Mouse (Mus musculus) olfactory bulb, adult 2 months (tissue): Measurements from ENCODE around the gene Ppp1r9a. TPM values are rescaled to one million over a fixed set of nuclear protein-coding genes. Genes with fewer than 3 reads are reported as not detected.

Experiments
- H3K27ac ChIP-seq: fragments of 200-500 bp; 2 replicates; pipeline ENCODE4 v1.5.1; 2012; ENCODE audit warnings: low read depth, low read length; ENCODE audit not compliant: insufficient read depth
- H3K4me1 ChIP-seq: fragments of 200-500 bp; 2 replicates; pipeline ENCODE4 v1.6.1; 2012; ENCODE audit warnings: low read length; ENCODE audit not compliant: control insufficient read depth, insufficient read depth
- H3K4me3 ChIP-seq: fragments of 200-500 bp; 2 replicates; pipeline ENCODE4 v1.5.1; 2012; ENCODE audit warnings: mild to moderate bottlenecking, low read depth, low read length, moderate library complexity; ENCODE audit not compliant: insufficient read depth
- CTCF ChIP-seq: fragments of 200-500 bp; IDR thresholded peaks from 2 replicates; pipeline ENCODE4 v1.5.1; 2012; ENCODE audit warnings: low read depth, mild to moderate bottlenecking, low read length, moderate library complexity; ENCODE audit not compliant: insufficient read depth
- POLR2A ChIP-seq: fragments of 200-500 bp; IDR thresholded peaks from 2 replicates; pipeline ENCODE4 v1.6.1; 2012; ENCODE audit warnings: mild to moderate bottlenecking, low read depth, low read length, moderate library complexity; ENCODE audit not compliant: insufficient read depth
- WGBS: fragments of 180-500 bp; shearing (Covaris S2); methylation state at CpG from one replicate; pipeline ENCODE4 v1.1.7; 2018; 5-methylcytosine and 5-hydroxymethylcytosine counted together
- polyA plus RNA-seq: library from polyadenylated mRNA; stranded (reverse); fragments of >200 nt; gene quantifications from 2 replicates; pipeline ENCODE4 v1.2.4, GENCODE M21; 2012; ENCODE audit warnings: low replicate concordance; ENCODE audit not compliant: missing spikeins, insufficient read depth, insufficient read length

Ppp1r9a gene
- polyA plus RNA-seq, 1 experiment, result 308 TPM

DNA sequence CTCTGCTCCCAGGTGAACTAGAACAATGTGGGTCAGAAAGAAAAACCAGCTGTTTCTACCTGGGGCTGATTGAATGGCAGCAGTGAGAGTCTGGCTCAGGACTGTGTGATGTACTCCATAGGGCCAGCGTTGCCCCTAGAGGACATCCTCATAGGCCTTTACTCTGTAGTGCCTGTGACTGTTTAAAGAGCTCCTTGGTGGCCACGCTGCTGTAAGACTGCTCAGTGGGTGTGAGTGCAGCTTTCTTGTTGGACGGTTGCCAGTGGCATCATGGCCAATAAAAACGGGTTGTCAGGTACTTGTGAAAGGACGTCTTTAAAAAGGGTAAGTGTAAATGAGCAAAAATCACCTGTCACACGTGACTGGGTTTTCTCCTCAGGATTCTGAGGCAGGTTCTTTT lies 70.1 kb downstream of the Ppp1r9a start:
- WGBS, result 37% methylated on average over 6 of the region's 6 CpGs
- no peaks in the 10 kb centered on the region for H3K4me1 ChIP-seq

DNA sequence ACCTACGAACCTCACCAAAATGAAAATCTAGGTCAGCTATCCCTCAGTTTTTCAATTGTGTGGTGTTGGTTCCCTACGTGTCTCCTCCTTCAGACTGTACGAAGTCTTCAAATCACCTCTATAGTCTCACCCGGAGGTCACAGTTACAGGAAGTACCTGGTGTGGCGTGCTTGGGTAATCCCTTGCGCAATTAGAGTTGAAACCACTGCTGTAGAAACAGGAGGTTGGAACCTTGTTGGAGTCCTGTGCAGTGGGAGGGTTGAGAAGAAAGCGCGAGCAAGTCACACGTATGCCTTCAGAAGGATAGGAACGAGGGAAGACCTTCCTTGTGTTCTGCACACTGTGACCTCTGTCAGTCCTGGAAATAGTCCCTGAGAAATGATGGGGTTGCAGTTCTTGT lies 70.6 kb downstream of the Ppp1r9a start:
- Histone ChIP-seq H3K27ac (no peak overlapping the region), H3K4me3 (no peak overlapping the region), H3K4me1 (no peaks in the 10 kb centered on the region)
- no peak for TF ChIP-seq CTCF
- no peak for TF ChIP-seq POLR2A
- WGBS, result 95% methylated on average over 10 of the region's 10 CpGs

More for the DNA sequence above, 70.1 kb downstream of the Ppp1r9a start:
- TF ChIP-seq CTCF, result no peak
- TF ChIP-seq POLR2A, result no peak
- Histone ChIP-seq H3K27ac (no peak overlapping the region), H3K4me3 (no peak overlapping the region)

DNA sequence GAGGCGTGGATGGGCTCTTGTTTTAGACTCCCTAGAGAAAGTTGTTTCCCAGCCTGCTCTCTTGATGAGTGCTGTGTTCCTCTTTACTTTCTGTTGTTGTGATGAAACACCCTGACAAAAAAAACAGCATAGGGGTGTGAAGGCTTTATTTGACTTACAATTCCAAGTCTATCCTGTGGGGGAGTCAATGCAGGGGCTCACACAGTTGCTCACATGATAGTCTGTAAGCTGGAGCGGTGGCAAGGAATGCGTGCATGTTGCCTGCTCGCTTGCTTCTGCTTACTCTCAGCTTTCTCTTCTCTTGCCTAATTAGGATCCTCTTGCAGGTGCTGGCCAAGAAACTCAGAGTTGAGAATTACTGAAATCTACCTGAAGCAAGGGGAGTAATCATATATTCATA lies 74.8 kb downstream of the Ppp1r9a start:
- WGBS, result 92% methylated on average over 4 of the region's 4 CpGs
- Histone ChIP-seq H3K27ac (no peak overlapping the region), H3K4me3 (no peak overlapping the region), H3K4me1 (peaks cover under 1% of the 10 kb centered on the region; the same call in 1 of the 2 replicates)
- no peak for TF ChIP-seq CTCF
- TF ChIP-seq POLR2A, result no peak

DNA sequence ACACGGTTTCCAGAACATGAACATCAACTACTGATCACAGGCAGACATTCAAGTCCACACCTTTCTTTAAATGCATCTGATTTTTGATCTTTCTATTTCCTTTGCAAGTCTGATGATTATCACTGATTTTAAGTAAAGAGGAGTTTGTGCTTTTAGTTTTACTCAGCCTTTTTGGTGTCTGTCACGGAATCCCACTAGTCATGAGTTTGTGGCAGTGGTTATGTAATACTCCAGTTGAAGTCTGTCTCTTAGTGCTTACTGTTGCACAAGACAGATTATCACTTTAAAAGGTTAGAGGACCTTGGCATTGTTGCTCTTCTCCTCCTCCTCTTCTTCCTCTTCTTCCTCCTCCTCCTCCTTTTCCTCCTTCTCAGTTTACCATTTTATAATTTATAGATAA lies 75.5 kb downstream of the Ppp1r9a start:
- no peak overlapping the region for H3K4me3 ChIP-seq
- H3K27ac ChIP-seq, result no peak overlapping the region
- peaks cover 4% of the 10 kb centered on the region; the same call in 1 of the 2 replicates for H3K4me1 ChIP-seq
- 92% methylated on average over 2 of the region's 2 CpGs for WGBS
- TF ChIP-seq CTCF, result no peak
- no peak for TF ChIP-seq POLR2A

DNA sequence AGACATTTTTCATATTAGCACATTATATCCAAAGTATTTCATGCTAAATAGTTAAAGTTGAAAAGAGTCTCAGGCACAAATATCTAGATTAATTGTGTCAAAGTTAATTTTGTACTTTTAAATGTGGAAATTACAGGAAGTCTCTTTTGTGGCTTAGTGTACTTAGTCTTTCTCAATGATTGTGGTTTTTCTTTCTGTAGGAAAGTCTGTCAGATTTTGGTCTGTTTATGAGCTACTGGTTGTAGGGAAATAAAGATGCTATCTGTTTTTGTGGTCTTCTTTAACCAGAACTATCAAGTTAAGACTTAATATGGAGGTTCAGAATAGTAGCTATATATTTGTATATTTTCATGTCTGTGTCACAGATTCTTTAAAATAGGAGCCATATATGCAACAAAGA lies 76.2 kb downstream of the Ppp1r9a start:
- TF ChIP-seq CTCF, result no peak
- TF ChIP-seq POLR2A, result no peak
- no peak overlapping the region for H3K27ac ChIP-seq
- peaks cover 4% of the 10 kb centered on the region; the same call in 1 of the 2 replicates for H3K4me1 ChIP-seq
- no peak overlapping the region for H3K4me3 ChIP-seq

DNA sequence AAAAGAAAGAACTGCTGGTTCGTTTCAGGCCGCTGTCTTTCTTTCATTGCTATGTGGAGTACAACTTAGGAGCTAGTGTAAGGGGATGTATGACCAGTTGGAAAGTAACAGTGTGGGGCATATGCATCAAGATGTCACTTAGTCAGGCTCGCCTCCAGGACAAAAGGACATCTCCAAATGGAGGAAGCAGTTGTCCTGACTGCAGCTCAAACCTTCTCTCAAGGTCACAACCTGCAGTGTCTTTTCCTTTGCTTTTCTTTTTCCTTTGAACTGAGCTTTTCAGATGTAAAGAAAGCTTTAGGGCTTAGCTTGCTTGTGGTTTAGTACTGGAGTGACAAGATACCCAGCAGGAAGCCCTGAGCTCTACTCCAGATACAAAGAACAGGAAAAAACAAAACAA lies 77.4 kb downstream of the Ppp1r9a start:
- no peak overlapping the region for H3K4me3 ChIP-seq
- 84% methylated on average over 3 of the region's 3 CpGs for WGBS
- H3K4me1 ChIP-seq, result peaks cover 4% of the 10 kb centered on the region; the same call in 1 of the 2 replicates
- no peak for TF ChIP-seq POLR2A
- TF ChIP-seq CTCF, result no peak
- no peak overlapping the region for H3K27ac ChIP-seq

DNA sequence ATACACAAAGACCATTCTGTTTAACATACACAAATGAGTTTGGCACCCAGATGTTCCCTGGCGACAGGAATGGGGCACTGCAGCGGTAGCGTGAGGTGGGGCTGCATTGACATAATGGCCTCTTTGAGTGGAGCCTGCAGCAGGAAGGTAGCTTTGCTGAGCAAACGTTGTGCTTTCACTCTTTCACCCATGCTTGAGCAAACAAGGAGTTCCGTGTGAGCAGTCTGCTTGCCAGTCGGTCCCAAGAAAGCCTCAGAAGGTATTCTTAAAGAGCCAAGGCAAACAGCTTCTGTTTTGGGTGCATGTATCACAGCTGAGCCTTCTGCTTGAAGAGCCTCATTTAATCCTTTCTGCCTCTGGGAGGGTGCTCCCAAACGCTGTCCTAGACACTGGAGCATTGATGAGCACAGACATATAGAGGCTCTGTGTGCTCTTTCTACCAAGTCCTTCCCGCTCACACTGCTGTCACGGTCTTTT lies 80.0 kb downstream of the Ppp1r9a start:
- 47% methylated on average over 9 of the region's 9 CpGs for WGBS
- H3K27ac ChIP-seq, result no peak overlapping the region
- TF ChIP-seq CTCF (no peak), POLR2A (no peak)
- H3K4me3 ChIP-seq, result no peak overlapping the region
- H3K4me1 ChIP-seq, result peaks cover 4% of the 10 kb centered on the region; the same call in 1 of the 2 replicates

DNA sequence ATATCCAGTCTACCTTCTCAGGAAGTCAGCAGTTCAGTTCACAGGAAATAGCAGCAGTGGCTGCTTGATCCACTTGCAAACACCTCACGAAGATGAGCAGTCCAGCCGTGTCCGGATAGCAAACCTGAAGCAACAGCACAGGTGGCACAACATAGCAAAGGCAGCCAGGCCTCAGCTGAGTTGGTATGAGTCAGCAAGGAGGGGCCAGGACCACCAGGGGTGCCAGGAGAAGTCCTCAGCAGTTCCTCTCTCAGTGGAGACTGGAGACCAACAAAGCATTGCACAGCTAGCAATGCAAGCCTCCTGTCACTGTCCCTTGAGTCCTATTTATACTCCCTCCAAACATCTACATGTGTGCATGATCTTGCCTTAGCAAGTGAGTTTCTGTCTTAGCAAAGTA lies 83.0 kb downstream of the Ppp1r9a start:
- TF ChIP-seq CTCF, result no peak
- TF ChIP-seq POLR2A, result no peak
- 89% methylated on average over 3 of the region's 3 CpGs for WGBS

DNA sequence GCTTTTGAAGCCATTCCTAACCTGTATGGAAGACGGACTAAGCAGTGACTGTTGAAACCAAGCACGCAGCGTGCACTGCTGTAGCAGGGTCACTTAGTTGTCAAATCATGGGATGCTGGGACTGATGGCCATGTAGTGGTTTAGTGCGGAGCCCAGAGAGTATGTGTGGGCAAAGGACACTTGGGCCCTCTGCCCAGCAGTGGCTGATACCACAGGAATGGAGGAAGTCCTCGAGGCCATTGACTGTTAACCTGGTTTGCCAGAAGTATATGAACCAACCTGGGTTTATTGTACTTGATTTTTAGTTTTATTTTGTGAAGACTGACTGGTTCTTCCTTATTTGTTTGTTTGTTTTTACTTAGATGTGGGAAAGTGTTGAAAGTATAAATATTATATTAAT lies 84.4 kb downstream of the Ppp1r9a start:
- 97% methylated on average over 5 of the region's 5 CpGs for WGBS
- TF ChIP-seq CTCF (no peak), POLR2A (no peak)
- H3K4me3 ChIP-seq, result no peak overlapping the region
- no peak overlapping the region for H3K27ac ChIP-seq
- H3K4me1 ChIP-seq, result peaks cover 4% of the 10 kb centered on the region; the same call in 1 of the 2 replicates

More for the DNA sequence above, 83.0 kb downstream of the Ppp1r9a start:
- Histone ChIP-seq H3K4me1 (peaks cover 4% of the 10 kb centered on the region; the same call in 1 of the 2 replicates), H3K27ac (no peak overlapping the region), H3K4me3 (no peak overlapping the region)

DNA sequence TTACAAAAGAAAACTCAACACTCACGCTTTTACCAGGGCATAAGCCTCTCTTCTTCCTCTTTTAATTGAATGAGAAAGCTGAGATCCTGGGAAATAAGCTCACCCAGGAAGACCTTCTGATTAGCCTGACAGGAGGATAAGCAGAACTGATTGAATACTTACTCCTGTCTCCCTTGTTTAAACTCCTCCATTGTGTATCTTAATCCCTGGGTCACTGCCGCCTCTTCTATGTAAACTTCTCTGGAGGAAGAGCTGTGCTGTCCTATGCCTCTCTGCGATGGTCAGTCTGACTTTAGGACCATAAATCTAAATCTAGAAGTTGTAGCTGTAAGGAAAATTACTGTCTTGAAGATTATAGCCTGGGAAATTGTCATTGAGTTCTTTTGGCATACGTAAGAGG lies 86.0 kb downstream of the Ppp1r9a start:
- 77% methylated on average over 4 of the region's 4 CpGs for WGBS
- no peak overlapping the region for H3K4me3 ChIP-seq
- TF ChIP-seq POLR2A, result no peak
- TF ChIP-seq CTCF, result no peak
- H3K27ac ChIP-seq, result no peak overlapping the region
- peaks cover 2% of the 10 kb centered on the region for H3K4me1 ChIP-seq
